Mouse (Mus musculus): ENCODE data around the gene Gramd4.

- TF ChIP-seq CTCF (IDR thresholded peaks at IDR 0.05; ENCODE audit: borderline replicate concordance, insufficient read depth, low read depth, low read length) (no peak), POLR2A (IDR thresholded peaks at IDR 0.05; ENCODE audit: borderline replicate concordance, insufficient read depth, low read length) (no peak)
Observed at GRCm38 (mm10) chr15:86109245-86109644, 51.8 kb downstream of the Gramd4 start.

Measured in cerebellum, adult 2 months (tissue).